Mouse (Mus musculus) heart, postnatal 36 days (tissue): ENCODE results near the gene Elp4. TPM values are rescaled to one million over a fixed set of nuclear protein-coding genes. Genes with fewer than 3 reads are reported as not detected.
A peak's percentile ranks its signal among the peaks of the same experiment; 100 is the strongest.

Experiments
- DNase-seq, 2 experiments: peaks; one replicate each; pipeline ENCODE4 v3.0.0; 2021 to 2022
- intact Hi-C: fragments of 180-260 bp; cut with DNase I; formaldehyde crosslinking; loops from one replicate; pipeline ENCODE4 v1.15.1; 2025
- total RNA-seq, 2 experiments: library from RNA; stranded (reverse); gene quantifications; 2 replicates each; pipeline ENCODE4 v1.2.3; 2021

Elp4 gene
- 10 to 100 TPM; 10.4 to 13.8 TPM for total RNA-seq

GRCm38 (mm10) chr2:105903896-105904756, at the start of gene Elp4, which contains the start of gene Immp1l:
Elp4 (minus strand) TSS chr2:105904564.
Immp1l (plus strand) TSS chr2:105904638.
- intact Hi-C loops = loop anchor here (2.0 to 5.0 kb wide), 2 partner anchors 99 to 227 kb away; partner anchors contain the start of gene Dnajc24
- DNase-seq = peak; percentile 97

DNA sequence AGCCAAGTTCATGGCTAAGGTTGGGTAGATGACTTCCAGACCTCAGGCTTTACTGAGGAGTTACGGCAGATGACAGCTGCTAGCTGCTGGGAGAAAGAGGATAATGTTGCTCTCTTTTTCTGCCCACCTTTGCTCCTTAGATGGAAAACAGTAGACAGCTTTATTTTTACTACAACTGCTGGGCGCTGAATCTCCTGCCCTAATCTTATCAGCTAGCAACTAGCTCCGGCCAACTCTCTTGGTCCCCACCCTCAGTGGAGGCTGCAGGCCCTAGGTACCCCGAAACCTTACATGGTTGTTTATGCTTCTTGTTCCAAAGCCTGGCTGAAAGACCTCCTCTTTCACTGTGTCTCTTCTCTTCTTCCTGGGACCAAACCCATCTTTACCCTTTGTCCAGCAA, 49.5 kb upstream of the Elp4 start:
- intact Hi-C loops = no loop called here
- DNase-seq = no peak

- intact Hi-C loops = no loop called here
- no peak for DNase-seq
Observed at GRCm38 (mm10) chr2:105951350-105951940, 47.1 kb upstream of the Elp4 start.

DNA sequence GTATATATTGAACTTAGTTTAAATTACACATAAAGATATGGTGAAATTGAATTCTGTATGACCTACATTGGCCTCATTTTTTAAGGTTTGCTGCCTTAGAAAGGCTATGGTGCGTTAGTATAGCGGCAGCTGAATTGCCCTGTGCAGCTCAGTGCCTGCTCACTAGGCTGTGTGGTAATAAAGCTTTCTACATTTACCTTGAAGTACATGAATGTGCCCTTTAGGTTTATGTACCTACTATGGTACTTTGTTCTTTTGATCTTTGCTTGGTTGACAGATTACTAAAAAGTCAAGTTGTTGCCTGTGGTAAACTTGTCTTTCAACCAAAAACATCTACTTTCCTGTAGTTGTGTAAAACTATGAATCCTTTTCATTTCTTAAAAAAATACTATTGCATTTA, 45.8 kb upstream of the Elp4 start:
- intact Hi-C loops = no loop called here
- no peak for DNase-seq

GRCm38 (mm10) chr2:105917623-105918346, 13.4 kb upstream of the Elp4 start:
- intact Hi-C loops = no loop called here
- DNase-seq = no peak

GRCm38 (mm10) chr2:105916671-105917070, 12.3 kb upstream of the Elp4 start:
- intact Hi-C loops = no loop called here
- DNase-seq = no peak

- no peak for DNase-seq
- intact Hi-C loops = no loop called here
Observed at GRCm38 (mm10) chr2:105913655-105914366, 9.4 kb upstream of the Elp4 start.

- intact Hi-C loops = no loop called here
- no peak for DNase-seq
Observed at GRCm38 (mm10) chr2:105910611-105911010, 6.2 kb upstream of the Elp4 start.

DNA sequence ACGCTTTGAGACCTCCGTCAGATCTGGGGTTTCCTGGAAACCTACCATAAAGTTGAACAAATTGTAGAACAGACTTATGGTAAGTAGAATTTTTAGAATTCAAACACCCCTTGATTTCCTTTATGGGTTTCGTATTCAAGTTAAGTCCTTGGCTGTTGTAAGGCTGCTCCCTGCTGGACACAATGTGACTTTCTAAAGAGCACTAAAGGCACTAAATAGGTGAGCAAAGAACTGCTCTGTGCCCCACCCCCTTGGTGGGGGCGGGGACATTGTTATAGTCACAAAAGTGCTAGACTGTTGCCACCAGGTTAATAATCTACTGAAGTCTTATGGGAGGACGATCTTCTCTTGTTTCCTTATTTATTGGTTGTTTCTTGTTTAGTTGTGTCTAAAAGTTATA, 4.0 kb upstream of the Elp4 start:
- intact Hi-C loops = loop anchor here (2.0 kb wide), 1 partner anchor 292 kb away; no protein-coding TSS in a partner anchor
- DNase-seq = no peak

- DNase-seq = no peak
- intact Hi-C loops = loop anchor here (2.0 to 5.0 kb wide), 2 partner anchors 98 to 227 kb away; partner anchors contain the start of gene Dnajc24
Observed at GRCm38 (mm10) chr2:105904757-105905146, 388 bp upstream of the Elp4 start.

GRCm38 (mm10) chr2:105890816-105891215, 13.5 kb downstream of the Elp4 start:
- intact Hi-C loops = no loop called here

DNA sequence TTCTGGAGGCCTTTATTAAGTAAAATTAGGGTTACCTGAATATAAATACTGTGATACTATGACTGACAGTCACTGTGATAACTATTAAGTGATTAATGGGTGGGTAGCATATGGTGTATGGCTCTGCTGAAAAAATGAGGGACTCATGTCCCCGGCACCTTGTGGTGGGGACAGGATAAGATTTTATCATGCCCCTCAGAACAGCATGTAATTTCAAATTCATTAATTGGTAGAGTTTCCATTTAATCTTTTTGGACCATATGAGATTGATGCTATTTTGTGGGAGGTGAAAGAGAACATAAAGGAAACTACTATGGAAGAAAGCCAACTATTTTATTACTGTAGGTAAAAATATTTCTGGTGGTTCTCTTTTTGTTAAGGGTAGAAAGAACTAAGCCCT, 31.0 kb downstream of the Elp4 start:
- intact Hi-C loops = no loop called here
- no peak for DNase-seq

More at GRCm38 (mm10) chr2:105890816-105891215, 13.5 kb downstream of the Elp4 start:
- no peak for DNase-seq

GRCm38 (mm10) chr2:105854740-105855139, 49.6 kb downstream of the Elp4 start:
- intact Hi-C loops = no loop called here
- peak; percentile 4 to 8 for DNase-seq

DNA sequence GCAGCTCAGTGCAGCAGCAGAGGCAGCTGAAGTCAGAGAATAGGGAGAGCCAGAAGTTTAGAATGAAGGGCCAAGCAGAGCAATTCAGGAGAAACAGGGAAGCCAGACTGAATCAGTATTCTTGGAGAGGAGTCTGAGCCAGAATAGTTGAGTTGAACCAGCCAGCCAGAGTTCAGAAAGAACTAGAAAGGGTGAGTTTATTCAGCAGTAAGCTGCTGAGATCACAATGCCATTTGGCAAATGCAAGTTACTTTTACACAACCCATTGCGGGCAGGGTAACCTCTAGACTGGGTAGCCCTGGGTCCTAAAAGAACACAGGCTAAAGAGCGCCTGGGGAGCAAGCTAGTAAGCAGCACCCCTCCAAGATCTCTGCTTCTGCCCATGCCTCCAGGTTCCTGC, 51.4 kb downstream of the Elp4 start:
- no peak for DNase-seq
- intact Hi-C loops = no loop called here

DNA sequence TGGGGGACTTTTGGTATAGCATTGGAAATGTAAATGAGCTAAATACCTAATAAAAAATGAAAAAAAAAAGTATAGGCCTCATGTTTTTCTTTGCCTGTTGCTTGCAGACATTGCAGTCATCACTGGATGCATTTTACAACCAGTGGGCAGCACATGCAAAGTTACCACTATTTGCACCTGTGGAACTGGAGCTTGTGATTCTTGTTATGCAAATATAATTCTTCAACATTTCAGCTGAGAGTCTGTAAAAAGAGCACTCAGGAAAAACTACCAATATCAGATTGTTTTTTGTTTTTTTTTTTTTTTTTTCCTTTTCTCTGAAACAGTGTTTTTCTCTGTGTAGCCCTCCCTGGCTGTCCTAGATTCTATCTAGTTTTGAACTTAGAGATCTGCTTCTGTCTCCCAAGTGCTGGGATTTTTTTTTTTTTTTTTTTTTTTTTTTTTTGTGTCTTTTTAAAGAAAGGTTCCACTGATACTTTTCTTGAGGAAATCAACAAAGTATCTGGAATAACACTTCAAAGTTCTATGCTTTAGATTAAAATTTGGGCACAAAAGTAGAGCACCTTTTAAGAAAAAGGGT, 52.6 kb downstream of the Elp4 start:
- DNase-seq = no peak
- intact Hi-C loops = no loop called here

GRCm38 (mm10) chr2:105843151-105843550, 61.2 kb downstream of the Elp4 start:
- no peak for DNase-seq
- intact Hi-C loops = no loop called here

DNA sequence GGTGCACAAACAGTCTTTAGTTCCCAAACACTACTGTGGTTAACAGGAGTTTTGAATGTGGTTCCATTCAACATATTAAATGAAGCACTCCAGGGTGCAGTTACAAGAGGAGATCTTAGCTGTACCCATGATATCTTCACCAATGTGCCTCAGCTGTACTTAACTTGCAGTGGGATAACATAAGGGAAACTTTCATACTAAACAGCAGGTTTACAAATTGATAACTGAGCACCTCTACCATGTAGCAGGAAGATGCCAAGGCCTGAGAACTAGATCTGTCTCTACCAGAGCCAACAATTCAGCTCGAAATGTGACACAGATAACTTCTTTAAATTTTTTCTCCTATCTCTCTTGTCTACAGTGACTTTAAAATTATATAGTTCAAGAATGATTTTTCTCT, 86.4 kb downstream of the Elp4 start:
- intact Hi-C loops = no loop called here
- no peak for DNase-seq

DNA sequence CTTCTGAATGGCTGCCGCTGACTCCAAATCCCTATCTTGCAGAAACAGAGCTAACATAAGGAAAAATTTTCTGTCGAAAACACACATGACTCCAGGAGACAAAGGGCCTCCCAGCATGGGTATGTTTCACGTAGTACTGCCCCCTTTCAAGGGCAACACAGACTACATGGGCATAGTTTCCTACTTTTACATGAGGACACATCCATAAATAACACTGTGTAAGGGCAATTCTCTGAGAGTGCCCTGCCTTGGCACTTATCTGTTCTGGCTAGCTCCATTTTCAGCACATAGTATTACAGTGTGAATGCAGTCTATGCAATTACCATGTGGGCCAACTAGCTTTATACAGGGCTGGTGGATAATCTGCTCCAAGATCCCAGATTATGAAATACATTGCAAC, 89.2 kb downstream of the Elp4 start:
- intact Hi-C loops = no loop called here
- peak in 1 of 2 experiments; percentile 7 for DNase-seq

- DNase-seq = no peak
- intact Hi-C loops = no loop called here
Observed at GRCm38 (mm10) chr2:105813041-105813440, 91.3 kb downstream of the Elp4 start.

- intact Hi-C loops = no loop called here
- DNase-seq = no peak
Observed at GRCm38 (mm10) chr2:105810286-105810685, 94.1 kb downstream of the Elp4 start.
